Mouse (Mus musculus) spleen, embryonic (tissue): Measurements from ENCODE around the gene Prcp.
"Not testable (repeated sequence)": the region's sequence is repeated elsewhere in the genome, so short reads cannot be mapped to it uniquely, and the experiment has no call there.

Source experiments
- CTCF ChIA-PET: fragments of 350-600 bp; sonication (Branson Sonifier 250); formaldehyde crosslinking; loops from one replicate; lab custom pipeline; 2022; lab: Charles Lee

Gene Prcp

GRCm38 (mm10) chr7:92887230-92887629 is 13.0 kb downstream of the Prcp start:
- CTCF ChIA-PET: no interaction called here

- CTCF ChIA-PET: no interaction called here
These were observed 15.9 kb downstream of the Prcp start for GRCm38 (mm10) chr7:92890211-92890610.

- CTCF ChIA-PET: no interaction called here
These were observed 16.5 kb downstream of the Prcp start for GRCm38 (mm10) chr7:92890618-92891230.

- CTCF ChIA-PET: no interaction called here
These were observed 19.2 kb downstream of the Prcp start for GRCm38 (mm10) chr7:92893478-92893877.

GRCm38 (mm10) chr7:92896036-92896435 is 21.8 kb downstream of the Prcp start:
- CTCF ChIA-PET: interaction anchor here (0.5 to 0.7 kb wide), 2 partner anchors 24 to 237 kb away, joined by 4 to 5 read pairs; no protein-coding TSS in a partner anchor

- CTCF ChIA-PET: no interaction called here
These were observed 22.8 kb downstream of the Prcp start for GRCm38 (mm10) chr7:92897021-92897420.

GRCm38 (mm10) chr7:92903360-92904038 is 29.2 kb downstream of the Prcp start:
- CTCF ChIA-PET: interaction anchor here (0.6 to 0.9 kb wide), 4 partner anchors 15 to 97 kb away, joined by 3 to 6 read pairs (median 4); partner anchors contain the start of genes Ddias and Prcp

- CTCF ChIA-PET: interaction anchor here (0.9 kb wide), 1 partner anchor 33 kb away, joined by 3 read pairs; no protein-coding TSS in a partner anchor
These were observed 30.0 kb downstream of the Prcp start for GRCm38 (mm10) chr7:92904285-92904684.

GRCm38 (mm10) chr7:92920172-92920856 is 46.0 kb downstream of the Prcp start:
- CTCF ChIA-PET: no interaction called here

GRCm38 (mm10) chr7:92920857-92921172 is 46.5 kb downstream of the Prcp start:
- CTCF ChIA-PET: no interaction called here

GRCm38 (mm10) chr7:92932792-92933191 is 58.5 kb downstream of the Prcp start:
- CTCF ChIA-PET: no interaction called here

- CTCF ChIA-PET: not testable (repeated sequence)
These were observed 59.2 kb downstream of the Prcp start for GRCm38 (mm10) chr7:92933308-92933948.

GRCm38 (mm10) chr7:92936747-92937146 is 62.5 kb downstream of the Prcp start:
- CTCF ChIA-PET: no interaction called here

GRCm38 (mm10) chr7:92937955-92938354 is 63.7 kb downstream of the Prcp start:
- CTCF ChIA-PET: interaction anchor here (1.1 kb wide), 1 partner anchor 34 kb away, joined by 3 read pairs; no protein-coding TSS in a partner anchor

GRCm38 (mm10) chr7:92939776-92940175 is 65.5 kb downstream of the Prcp start:
- CTCF ChIA-PET: no interaction called here

GRCm38 (mm10) chr7:92950775-92951174 is 76.5 kb downstream of the Prcp start:
- CTCF ChIA-PET: no interaction called here

- CTCF ChIA-PET: interaction anchor here (0.6 kb wide), 1 partner anchor 85 kb away, joined by 6 read pairs; no protein-coding TSS in a partner anchor
These were observed 77.9 kb downstream of the Prcp start for GRCm38 (mm10) chr7:92952210-92952609.

- CTCF ChIA-PET: no interaction called here
These were observed 85.5 kb downstream of the Prcp start for GRCm38 (mm10) chr7:92959758-92960157.

- CTCF ChIA-PET: interaction anchor here (0.6 kb wide), 1 partner anchor 221 kb away, joined by 4 read pairs; no protein-coding TSS in a partner anchor
These were observed 87.6 kb downstream of the Prcp start for GRCm38 (mm10) chr7:92961876-92962275.

- CTCF ChIA-PET: no interaction called here
These were observed 90.7 kb downstream of the Prcp start for GRCm38 (mm10) chr7:92964754-92965501.
